Mouse (Mus musculus): ENCODE data around the gene Car11.

Gene Car11

GRCm38 (mm10) chr7:45710477-45711191 lies 11.0 kb downstream of the Car11 start:
- no peak for DNase-seq (ENCODE audit: low spot score in 2 of 2)

DNA sequence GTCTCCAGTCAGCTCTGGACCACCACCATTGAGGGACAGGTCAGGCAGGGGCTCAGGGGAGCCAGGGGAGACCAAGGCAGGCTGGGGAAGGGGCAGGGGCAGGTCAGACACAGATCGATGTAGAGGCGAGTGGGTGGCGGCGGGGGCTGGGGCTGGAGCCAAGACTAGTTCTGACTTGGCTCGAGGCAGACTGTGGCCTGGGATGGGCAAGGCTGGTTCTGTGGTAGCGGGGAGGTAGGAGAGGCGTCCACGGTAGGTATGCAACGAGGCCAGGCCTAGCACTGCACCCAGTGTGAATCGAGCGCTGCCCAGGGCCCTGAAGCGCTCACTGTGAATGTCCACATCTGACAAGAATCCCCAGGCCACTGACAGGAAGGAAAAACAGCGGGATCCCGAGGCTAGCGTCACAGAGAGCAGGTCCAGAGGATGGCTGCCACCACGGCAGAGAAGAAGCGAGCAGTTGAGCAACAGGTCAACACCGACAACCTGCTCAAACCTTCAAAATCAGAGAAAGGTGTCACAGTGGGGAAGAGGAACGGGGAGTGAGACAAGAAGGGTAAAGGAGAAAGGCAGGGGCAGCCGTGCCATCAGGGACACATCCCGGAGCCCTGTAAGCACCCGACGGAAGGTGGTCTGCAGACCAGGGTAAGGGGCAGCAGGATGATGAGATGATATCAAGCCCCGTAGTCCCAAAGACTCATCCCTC lies 11.8 kb downstream of the Car11 start:
- no peak for DNase-seq (ENCODE audit: low spot score in 2 of 2)

GRCm38 (mm10) chr7:45712022-45712757 lies 12.5 kb downstream of the Car11 start:
- DNase-seq (ENCODE audit: low spot score in 2 of 2) = no peak

DNA sequence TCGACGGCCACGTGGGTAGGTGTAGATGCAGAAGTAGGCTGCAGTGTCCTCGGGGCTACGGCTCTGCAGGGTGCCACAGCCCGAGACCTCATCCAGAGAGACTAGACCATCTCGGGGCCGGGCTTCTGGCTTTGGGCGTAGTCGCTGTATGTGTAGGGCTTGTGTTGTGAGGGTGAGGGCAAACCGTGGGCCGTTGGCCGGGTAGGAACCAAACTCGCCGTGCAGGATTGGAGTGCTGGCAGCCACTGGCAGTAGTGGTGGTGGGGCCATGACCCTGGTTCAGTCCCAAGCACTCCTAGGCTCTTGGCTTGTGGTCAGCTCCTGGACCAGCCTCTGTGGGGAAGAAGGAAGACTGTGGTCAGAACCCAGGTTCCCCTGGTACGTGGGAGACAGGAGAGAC lies 13.8 kb downstream of the Car11 start:
- no peak for DNase-seq (ENCODE audit: low spot score in 2 of 2)

DNA sequence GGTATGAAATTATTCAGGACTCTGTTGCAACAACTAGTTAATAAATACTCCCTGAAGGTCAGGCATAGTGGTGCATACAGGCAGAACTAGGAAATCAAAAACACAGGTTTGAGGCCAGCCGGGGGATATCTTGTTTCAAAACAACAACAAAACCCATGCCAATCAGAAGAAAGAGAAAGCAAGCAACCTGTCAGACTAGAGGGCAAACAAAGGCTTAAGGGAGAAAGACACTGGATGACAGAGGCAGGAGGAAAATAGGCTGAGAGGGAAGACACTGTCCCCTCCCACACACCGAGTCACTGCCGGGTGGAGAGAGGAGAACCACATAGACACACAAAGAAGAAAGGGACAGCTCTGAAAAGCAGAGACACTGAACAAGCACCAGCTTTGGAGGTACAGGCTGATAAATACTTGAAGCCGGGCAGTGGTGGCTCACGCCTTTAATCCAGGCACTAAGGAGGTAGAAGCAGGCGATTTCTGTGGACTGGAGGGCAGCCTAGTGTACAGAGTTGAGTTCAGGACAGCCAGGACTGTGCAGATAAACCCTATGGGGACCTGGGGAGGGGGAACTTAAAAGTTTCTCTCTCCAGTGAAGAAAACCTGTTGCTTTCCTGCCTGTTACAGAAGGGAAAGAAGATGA lies 14.4 kb downstream of the Car11 start:
- DNase-seq (ENCODE audit: low spot score in 2 of 2) = no peak

DNA sequence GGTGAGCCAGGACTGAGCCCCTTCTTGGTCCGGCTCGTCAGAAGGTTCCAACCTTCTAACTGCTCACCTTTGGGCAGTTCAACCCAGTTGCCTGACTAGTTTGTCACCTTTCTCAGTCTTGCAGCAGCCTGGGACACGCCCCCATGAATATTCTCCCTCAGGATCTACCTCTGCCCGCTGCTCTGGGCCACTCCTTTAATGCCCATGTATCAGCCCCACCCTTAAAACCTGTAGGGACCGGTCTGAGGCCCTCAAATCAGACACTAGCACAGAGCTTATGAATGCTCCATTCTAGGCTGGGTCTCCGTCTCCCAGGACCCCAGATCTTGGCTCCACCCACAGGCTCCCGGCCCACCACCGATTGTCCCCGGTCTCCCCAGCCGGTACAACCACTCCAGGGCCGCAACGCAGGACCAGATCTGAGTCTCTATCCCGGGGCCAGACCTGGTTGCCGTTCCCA lies 15.0 kb downstream of the Car11 start:
- no peak for DNase-seq (ENCODE audit: low spot score in 2 of 2)

- peak; percentile 98 to 99 for DNase-seq (ENCODE audit: low spot score in 2 of 2)
Observed at GRCm38 (mm10) chr7:45715090-45715708, 15.6 kb downstream of the Car11 start, which contains the start of gene Rpl18. Gene Rpl18 (plus strand): TSS chr7:45715457.

DNA sequence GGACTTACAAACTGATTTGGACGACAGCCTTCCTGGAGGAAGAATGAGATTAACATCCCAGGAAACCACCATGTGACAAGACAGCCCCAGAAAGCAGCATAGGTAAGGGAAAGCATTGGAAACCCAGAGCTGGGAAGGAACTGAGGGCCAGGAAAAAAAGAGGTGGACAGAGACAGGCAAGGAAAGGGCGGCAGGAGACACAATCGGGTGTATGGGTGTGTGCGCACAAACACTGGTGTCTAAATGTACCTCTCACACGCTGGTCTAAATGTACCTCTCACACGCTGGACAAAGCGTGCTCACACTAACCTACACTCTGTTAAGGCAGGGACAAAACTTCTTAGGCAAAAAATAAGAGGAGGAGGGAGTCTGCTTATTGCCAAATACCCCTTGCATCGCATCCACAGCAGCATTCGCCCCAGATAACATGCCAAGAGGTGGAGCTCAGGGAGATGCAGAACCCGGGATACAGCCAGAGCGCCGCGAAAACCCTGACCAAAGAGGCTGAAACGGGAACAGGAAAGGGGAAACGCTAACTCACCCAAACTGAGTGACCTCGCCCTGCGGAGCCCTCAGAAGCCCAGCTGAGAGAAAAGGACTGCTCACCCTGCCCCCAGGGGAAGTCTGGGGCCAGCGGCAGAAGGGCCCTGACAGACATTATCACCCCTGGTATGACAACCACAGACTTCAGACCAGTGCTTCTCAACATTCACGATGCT lies 16.3 kb downstream of the Car11 start:
- DNase-seq (ENCODE audit: low spot score in 2 of 2) = no peak

DNA sequence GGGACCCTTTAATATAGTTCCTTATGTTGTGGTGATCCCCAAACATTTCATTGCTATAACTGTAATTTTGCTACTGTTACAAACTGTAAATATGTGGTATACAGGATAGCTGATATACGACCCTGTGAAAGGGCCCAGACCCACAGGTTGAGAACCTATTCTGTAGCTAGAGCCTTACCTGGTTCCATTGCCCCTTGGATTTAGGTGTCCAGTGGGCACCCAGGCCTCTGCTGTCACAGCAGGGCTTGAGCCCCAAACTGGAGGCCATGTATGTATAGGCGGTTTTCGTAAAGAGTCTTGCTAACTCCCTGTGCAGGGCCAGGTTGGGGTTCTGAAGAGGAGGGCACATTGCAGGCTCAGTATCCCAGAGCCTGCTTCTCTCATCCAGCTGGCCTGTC lies 16.8 kb downstream of the Car11 start:
- DNase-seq (ENCODE audit: low spot score in 2 of 2) = no peak

DNA sequence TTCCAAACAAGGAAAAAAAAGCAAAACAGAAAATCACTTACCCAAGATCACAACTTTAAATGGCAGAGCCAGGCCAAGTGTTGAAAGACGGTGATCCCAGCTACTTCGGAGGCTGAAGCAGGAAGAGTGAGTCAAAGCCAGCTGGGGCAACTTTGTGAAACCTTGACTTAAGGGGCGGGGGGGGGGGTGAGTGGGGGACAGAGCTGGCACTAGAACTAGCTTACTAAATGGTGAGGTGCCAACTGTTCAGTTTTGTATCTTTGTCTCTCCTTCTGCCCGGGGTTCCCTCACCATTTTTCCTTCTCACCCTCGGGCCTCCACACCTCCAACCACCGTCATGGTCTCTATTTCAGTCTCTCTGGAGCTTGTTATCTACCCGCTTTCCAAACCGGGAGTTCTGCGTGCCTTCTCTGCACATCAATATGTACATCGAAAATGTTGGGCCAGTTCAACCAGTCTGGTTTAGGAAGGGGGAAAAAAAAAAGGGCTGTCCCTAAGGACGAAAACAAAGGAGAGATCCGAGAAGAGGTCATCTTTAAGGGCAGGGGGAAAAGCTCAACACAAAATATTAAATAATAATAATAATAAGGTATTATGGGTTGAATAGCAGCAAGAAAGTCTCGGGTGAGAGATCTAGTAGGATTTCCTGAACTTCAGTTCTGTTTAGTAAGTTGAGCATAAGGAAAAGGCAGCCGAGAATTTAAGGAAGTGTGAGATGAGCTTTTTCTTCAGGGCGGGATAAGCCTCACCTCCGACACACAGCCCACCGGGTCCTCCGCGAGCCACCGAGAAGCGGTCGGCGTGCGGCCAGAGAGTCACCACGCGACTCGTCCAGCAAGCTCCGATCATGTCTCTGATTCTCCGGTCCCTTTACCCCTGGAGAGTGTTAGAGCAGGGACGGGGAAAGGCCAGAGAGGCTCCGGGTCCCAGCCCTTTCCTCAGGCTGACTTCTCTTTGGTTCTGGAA lies 17.6 kb downstream of the Car11 start:
- DNase-seq (ENCODE audit: low spot score in 2 of 2) = no peak

DNA sequence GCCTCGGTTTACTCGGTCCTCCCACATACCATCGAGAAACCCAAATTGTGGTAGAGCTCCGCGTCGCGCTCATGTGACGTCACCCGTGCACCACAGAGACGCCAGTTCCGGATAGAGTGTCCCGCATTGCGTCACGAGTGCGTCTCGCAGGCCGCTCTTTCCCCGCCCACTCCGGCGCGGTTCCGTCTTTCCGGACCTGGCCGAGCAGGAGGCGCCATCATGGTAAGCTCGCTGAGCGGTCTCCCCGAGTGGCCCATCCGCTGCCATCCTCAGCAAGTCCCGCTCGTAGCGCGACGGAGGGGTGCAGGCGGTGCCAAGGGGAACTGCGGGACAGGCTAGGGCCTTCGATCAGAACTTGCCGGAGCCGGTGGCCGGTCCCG lies 18.3 kb downstream of the Car11 start, which contains the start of gene Sphk2:
Gene Sphk2, minus strand, starts transcription at position 85 of the 380 bp plus-strand sequence.
- DNase-seq (ENCODE audit: low spot score in 2 of 2) = peak; percentile 99 to 100

DNA sequence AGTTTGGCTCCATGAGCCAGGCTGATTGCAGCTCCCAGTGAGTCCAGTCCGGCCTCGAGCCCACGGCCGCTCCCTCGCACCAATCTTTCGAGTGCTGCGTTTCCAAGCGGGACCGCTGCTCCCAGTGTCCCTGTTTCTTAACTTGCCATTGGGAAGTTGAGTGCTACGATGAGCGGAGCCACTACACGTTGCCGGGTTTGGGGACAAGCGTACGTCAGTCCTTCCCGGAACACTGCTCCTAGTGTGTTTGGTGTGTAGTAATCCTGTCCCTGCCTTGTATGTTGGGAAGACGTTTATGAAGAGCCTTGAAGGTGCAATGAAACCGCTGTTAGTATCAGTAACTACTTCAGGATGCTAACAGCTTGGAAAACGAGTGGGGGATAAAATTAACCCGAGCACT lies 18.7 kb downstream of the Car11 start:
- DNase-seq (ENCODE audit: low spot score in 2 of 2) = no peak

DNA sequence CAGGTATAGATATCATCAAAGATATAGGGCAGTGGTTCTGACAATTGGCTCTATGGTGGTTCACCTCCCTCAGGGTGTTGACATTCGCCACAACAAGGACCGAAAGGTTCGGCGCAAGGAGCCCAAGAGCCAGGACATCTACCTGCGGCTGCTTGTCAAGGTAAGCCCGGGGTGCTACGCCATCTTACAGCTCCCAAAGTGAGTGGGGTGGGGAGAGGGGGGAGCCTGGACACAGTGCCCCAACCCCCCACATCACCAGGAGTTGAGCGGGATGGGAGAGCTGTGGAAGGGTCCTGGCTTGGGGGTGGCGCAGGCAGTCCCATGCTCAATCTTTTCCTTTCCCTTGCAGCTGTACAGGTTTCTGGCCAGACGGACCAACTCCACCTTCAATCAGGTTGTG lies 19.5 kb downstream of the Car11 start:
- DNase-seq (ENCODE audit: low spot score in 2 of 2) = no peak

- DNase-seq (ENCODE audit: low spot score in 2 of 2) = no peak
Observed at GRCm38 (mm10) chr7:45719738-45720412, 20.2 kb downstream of the Car11 start.

- no peak for DNase-seq (ENCODE audit: low spot score in 2 of 2)
Observed at GRCm38 (mm10) chr7:45720413-45721233, 21.0 kb downstream of the Car11 start, which contains the start of gene Fam83e. Gene Fam83e (plus strand): TSS chr7:45721212.

DNA sequence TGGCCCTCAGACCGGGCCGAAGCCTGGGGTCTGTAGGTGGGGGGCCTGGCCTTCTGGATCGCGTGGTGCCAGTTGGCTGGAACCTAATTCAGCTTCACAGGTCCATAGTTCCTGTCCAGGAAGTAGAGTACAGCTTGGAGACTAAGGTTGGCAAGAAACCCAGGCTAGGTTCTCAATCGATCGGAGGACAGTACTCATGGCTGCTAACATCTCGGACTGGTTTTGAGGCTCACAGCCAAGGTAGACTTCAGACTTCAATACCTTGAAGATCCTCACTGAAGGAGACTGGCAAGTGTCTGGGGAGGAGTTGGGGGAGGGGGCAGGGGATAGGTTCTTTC lies 21.6 kb downstream of the Car11 start:
- no peak for DNase-seq (ENCODE audit: low spot score in 2 of 2)

DNA sequence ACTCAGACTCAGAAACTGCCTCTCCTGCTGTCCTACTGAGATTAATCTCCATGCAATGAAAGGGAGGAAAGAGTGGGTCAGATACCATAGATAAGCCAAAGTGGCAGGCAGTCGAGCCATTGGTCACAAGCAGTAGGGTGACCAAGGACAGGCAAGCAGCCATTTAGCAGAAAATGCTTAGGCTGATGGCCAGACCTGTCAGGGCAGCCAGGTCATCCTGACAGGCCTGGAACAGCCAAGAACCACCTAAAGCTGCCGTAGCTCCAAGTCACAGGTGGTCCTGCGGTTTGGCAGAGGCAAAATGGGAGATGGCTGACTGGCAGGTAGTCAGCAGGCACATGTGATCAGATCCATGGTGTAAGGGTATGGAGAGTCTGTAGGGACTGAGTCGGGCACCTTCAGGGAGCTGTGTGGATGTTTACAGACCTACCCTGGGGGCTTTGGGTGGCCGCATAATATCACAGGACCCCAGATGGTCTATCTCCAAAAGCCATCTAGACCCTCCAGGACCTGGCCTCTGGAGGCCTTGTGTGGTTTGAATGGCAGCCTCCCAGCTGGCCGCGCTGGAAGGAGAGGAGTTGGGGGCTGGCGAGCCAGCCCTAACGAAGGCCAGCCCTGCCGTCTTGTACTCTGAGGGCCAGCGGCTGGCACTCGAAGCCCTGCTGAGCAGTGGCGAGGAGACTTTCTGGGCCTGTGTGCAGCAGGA lies 22.2 kb downstream of the Car11 start:
- no peak for DNase-seq (ENCODE audit: low spot score in 2 of 2)

DNA sequence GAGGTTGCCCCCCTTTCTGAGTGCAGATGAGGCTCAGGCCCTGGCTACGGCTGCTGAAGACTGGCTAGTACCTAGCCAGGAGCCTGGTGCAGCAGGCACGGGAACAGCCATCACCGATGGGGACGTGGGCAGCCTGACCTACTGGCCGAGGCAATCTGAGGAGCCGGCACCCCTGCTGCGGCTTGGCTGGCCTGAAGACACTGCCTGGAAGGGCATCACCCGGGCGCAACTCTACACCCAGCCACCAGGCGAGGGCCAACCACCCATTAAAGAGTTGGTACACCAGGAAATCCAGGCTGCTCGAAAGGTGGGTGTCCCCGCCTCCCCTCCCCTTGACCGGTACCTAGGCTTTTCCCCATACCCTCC lies 22.7 kb downstream of the Car11 start:
- DNase-seq (ENCODE audit: low spot score in 2 of 2) = no peak

Data from frontal cortex, postnatal 36 days (tissue).